Mouse (Mus musculus): Measurements from ENCODE around the gene Fam78a. TPM values are rescaled to one million over a fixed set of nuclear protein-coding genes. Genes with fewer than 3 reads are reported as not detected.
"Not testable (repeated sequence)": the region's sequence is repeated elsewhere in the genome, so short reads cannot be mapped to it uniquely, and the experiment has no call there.

Gene Fam78a
- polyA plus RNA-seq, 1 experiment from 2014 or later: 0.38 TPM

DNA sequence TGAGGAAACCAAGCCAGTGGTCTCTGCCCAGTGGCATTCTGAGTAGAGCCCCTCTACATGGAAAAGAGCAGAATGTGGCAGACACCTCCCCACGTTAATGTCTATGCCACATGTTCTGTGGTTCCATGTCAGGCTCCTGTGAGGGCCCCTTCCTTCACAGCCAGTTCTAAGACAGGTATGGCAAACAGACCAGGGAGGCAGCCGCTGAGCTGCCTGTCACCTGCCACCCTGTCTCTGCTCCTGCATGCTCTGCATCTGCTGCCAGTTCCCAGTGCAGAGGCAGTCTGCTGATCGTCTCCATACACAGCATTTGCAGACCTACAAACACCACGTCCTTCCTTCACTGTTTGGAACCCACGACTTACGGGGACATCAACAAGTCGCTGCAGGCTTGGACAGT lies 32.2 kb downstream of the Fam78a start:
- Histone ChIP-seq H3K27me3 (peaks cover 11% of the 10 kb centered on the region), H3K4me3 (replicated peaks) (no peak overlapping the region), H3K36me3 (peaks cover 59% of the 10 kb centered on the region), H3K27ac (no peak overlapping the region), H3K9ac (replicated peaks) (no peak overlapping the region), H3K4me1 (replicated peaks) (0 out of 2 replicates have a peak, but pooled peaks cover 3% of the 10 kb centered on the region), H3K4me2 (replicated peaks) (no peak overlapping the region), H3K9me3 (no peaks in the 10 kb centered on the region)
- 97% methylated on average over 7 of the region's 7 CpGs for WGBS
- ATAC-seq: no peak

DNA sequence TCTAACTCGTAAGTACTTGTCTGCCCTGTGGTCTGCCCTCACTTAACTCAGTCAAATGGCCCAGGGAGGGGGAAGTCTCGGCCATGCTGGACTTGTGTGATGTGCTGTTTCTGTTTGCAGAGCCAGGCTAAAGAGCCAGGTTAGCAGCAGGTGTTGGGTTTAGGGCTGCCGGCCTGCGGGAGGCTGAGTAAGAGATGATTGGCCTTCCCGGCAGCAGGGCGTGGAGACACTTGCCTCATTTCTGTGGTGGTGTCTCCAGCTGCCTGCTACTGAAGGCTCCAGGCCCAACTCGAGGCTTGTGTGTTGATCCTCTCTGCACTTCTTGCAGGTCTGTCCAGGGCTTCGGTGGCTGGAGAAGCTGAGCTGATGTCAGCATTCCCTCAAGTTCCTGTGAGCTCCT lies 32.9 kb downstream of the Fam78a start:
- Histone ChIP-seq H3K9me3 (no peaks in the 10 kb centered on the region), H3K4me2 (replicated peaks) (no peak overlapping the region), H3K9ac (replicated peaks) (no peak overlapping the region), H3K4me1 (replicated peaks) (0 out of 2 replicates have a peak, but pooled peaks cover 3% of the 10 kb centered on the region), H3K4me3 (replicated peaks) (no peak overlapping the region), H3K27me3 (peaks cover 5% of the 10 kb centered on the region), H3K27ac (no peak overlapping the region), H3K36me3 (peaks cover 65% of the 10 kb centered on the region)
- no peak for ATAC-seq
- WGBS: 89% methylated on average over 8 of the region's 8 CpGs

DNA sequence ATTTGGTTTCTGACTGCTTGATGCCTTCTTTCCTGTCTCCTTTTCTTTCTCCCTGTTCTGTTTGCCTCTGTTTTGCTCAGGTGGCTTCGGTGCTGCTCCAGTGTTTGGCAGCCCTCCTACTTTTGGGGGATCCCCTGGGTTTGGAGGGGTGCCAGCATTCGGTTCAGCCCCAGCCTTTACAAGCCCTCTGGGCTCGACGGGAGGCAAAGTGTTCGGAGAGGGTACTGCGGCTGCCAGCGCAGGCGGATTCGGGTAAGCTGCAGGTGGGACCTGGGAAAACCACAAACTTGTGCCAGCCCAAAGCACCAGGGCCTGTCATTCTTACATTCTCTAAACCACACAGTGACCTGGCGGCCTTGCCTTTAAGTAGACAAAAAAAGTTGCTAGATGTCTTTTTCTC lies 37.3 kb downstream of the Fam78a start:
- no peaks in the 10 kb centered on the region for H3K9me3 ChIP-seq
- WGBS: 93% methylated on average over 10 of the region's 10 CpGs
- no peak overlapping the region for H3K9ac ChIP-seq (replicated peaks)
- H3K4me3 ChIP-seq (replicated peaks): no peak overlapping the region
- no peak overlapping the region for H3K27ac ChIP-seq
- H3K4me2 ChIP-seq (replicated peaks): no peak overlapping the region
- no peaks in the 10 kb centered on the region for H3K4me1 ChIP-seq (replicated peaks)
- peaks cover 94% of the 10 kb centered on the region for H3K36me3 ChIP-seq
- no peak for ATAC-seq
- H3K27me3 ChIP-seq: no peaks in the 10 kb centered on the region

DNA sequence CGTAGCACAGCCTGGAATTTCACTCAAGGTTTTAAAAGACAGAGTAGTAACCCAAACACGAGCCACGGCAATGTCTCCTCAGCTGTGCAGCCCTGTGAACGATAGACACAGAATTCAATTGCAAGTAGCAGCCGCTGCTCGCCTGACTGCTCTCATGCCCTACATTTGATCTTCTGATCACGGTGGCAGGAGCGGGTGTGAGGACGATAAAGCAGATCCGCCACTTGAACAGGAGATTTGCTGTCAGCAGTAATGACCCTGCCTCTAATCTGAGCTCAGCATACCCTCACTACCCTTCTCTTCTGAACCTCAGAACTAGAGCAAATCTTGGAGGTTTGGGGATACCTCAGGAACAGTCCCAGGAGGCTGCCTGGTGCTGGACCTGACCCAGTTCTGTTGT lies 38.6 kb downstream of the Fam78a start:
- Histone ChIP-seq H3K27me3 (no peaks in the 10 kb centered on the region), H3K27ac (no peak overlapping the region), H3K4me1 (replicated peaks) (no peaks in the 10 kb centered on the region), H3K9ac (replicated peaks) (no peak overlapping the region), H3K4me2 (replicated peaks) (no peak overlapping the region), H3K4me3 (replicated peaks) (no peak overlapping the region), H3K9me3 (no peaks in the 10 kb centered on the region), H3K36me3 (peaks cover 93% of the 10 kb centered on the region)
- ATAC-seq: no peak
- 88% methylated on average over 10 of the region's 10 CpGs for WGBS

DNA sequence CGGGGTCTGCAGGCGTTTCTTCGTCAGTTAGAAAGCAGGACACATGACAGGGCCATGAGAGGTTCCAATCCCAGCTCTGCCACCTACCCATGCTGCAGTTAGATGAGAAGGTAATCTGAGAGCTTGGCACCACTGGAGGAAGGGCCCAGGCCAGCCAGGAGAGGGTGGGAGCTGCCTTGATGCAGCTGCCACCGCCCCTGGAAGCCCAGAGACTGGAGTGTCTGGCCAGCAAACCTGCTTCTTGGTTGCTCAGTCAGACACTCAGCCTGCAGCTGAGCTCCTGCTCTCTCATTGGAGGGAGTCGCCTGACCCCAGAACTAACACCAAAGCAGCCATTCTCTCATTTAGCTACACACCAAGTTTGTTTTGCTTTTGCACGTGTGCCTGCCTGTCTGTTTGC lies 39.3 kb downstream of the Fam78a start:
- Histone ChIP-seq H3K36me3 (peaks cover 93% of the 10 kb centered on the region), H3K9ac (replicated peaks) (no peak overlapping the region), H3K27me3 (no peaks in the 10 kb centered on the region), H3K4me3 (replicated peaks) (no peak overlapping the region), H3K27ac (no peak overlapping the region), H3K4me1 (replicated peaks) (no peaks in the 10 kb centered on the region), H3K4me2 (replicated peaks) (no peak overlapping the region), H3K9me3 (no peaks in the 10 kb centered on the region)
- 90% methylated on average over 6 of the region's 6 CpGs for WGBS
- ATAC-seq: no peak

DNA sequence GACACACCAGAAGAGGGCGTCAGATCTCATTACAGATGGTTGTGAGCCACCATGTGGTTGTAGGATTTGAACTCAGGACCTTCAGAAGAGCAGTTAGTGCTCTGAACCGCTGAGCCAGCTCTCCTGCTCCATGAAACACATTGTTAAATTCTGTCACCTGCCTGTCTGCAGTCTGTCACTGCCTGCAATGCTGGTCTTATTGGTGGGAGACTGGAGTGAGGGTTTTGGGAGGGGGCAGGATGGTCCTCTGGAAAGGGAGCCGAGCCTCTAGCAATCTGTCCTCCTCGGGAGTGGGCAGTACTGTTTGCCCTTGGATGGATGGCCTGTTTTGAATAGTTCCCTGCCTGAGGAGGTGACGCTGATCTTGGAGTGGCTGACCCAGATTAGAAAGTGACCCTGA lies 40.8 kb downstream of the Fam78a start:
- H3K4me3 ChIP-seq (replicated peaks): no peak overlapping the region
- no peaks in the 10 kb centered on the region for H3K4me1 ChIP-seq (replicated peaks)
- no peaks in the 10 kb centered on the region for H3K9me3 ChIP-seq
- no peak overlapping the region for H3K4me2 ChIP-seq (replicated peaks)
- no peaks in the 10 kb centered on the region for H3K27me3 ChIP-seq
- WGBS: 70% methylated on average over 5 of the region's 5 CpGs
- no peak for ATAC-seq
- no peak overlapping the region for H3K9ac ChIP-seq (replicated peaks)
- H3K27ac ChIP-seq: no peak overlapping the region
- peaks cover 95% of the 10 kb centered on the region for H3K36me3 ChIP-seq

DNA sequence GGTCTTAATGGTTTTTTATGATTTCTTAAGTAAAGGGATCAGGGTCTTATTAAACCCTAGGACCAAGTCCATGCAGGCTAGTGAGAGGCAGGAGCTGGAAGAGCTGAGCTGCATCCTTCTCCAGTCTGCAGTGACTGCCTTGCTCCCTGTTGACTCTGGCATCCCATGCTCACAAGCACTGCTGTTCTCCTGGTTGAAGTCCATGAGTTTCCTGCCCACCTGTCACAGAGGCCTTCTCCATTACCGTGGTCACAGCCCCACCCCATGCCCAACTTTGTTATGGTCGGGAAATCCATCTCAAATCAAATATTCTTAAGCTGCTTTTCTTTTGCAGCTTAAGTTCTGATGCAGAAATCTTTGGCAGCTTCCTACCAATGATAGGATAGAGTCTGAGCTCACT lies 43.6 kb downstream of the Fam78a start:
- Histone ChIP-seq H3K9me3 (no peaks in the 10 kb centered on the region), H3K27ac (no peak overlapping the region), H3K4me3 (replicated peaks) (no peak overlapping the region), H3K27me3 (no peaks in the 10 kb centered on the region), H3K36me3 (peaks cover 96% of the 10 kb centered on the region), H3K4me2 (replicated peaks) (no peak overlapping the region), H3K4me1 (replicated peaks) (no peaks in the 10 kb centered on the region), H3K9ac (replicated peaks) (no peak overlapping the region)
- ATAC-seq: no peak
- WGBS: 97% methylated on average over 2 of the region's 2 CpGs

DNA sequence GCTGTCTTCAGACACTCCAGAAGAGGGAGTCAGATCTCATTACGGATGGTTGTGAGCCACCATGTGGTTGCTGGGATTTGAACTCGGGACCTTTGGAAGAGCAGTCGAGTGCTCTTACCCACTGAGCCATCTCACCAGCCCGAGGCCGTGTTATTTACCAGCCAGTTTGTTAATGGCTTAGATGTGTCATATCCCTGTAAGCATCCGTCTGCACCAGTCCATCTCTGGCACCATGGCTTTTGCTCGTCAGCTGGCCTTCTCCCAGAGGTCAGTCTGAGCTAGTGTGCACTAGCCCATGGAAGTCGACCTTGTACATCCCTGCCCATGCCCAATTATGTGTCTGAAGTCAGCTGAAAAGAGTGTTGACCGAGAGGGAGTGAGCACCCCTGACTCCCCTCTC lies 44.0 kb downstream of the Fam78a start:
- H3K9ac ChIP-seq (replicated peaks); H3K4me1 ChIP-seq (replicated peaks); ATAC-seq; H3K27ac ChIP-seq; H3K27me3 ChIP-seq; H3K4me2 ChIP-seq (replicated peaks); H3K4me3 ChIP-seq (replicated peaks); H3K9me3 ChIP-seq: not testable (repeated sequence)
- H3K36me3 ChIP-seq: peaks cover 94% of the 10 kb centered on the region
- WGBS: 93% methylated on average over 9 of the region's 9 CpGs

DNA sequence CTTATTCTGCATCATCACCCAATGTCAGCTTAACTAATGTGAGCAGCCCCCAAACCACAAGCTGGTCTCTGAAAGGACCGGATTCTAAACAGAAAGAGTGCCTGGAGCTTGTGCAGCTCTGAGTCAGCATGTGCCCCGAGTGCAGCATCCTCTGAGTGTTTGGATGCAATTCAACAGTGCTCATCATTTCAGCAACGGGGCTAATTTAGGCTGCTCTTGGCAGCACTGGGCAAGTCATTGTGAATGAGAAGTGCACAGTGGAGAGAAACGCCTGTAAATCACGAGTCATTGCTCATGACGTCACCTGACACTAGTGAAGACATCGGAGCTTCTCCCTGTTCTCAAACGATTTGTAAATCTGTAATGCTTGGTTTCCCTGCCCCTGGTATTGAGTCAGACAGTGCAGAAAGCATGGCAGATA lies 46.0 kb downstream of the Fam78a start:
- no peak overlapping the region for H3K9ac ChIP-seq (replicated peaks)
- ATAC-seq: no peak
- H3K36me3 ChIP-seq: peaks cover 94% of the 10 kb centered on the region
- H3K4me1 ChIP-seq (replicated peaks): no peaks in the 10 kb centered on the region
- WGBS: 86% methylated on average over 8 of the region's 8 CpGs
- H3K4me3 ChIP-seq (replicated peaks): no peak overlapping the region
- no peak overlapping the region for H3K27ac ChIP-seq
- H3K9me3 ChIP-seq: no peaks in the 10 kb centered on the region
- no peaks in the 10 kb centered on the region for H3K27me3 ChIP-seq
- no peak overlapping the region for H3K4me2 ChIP-seq (replicated peaks)

DNA sequence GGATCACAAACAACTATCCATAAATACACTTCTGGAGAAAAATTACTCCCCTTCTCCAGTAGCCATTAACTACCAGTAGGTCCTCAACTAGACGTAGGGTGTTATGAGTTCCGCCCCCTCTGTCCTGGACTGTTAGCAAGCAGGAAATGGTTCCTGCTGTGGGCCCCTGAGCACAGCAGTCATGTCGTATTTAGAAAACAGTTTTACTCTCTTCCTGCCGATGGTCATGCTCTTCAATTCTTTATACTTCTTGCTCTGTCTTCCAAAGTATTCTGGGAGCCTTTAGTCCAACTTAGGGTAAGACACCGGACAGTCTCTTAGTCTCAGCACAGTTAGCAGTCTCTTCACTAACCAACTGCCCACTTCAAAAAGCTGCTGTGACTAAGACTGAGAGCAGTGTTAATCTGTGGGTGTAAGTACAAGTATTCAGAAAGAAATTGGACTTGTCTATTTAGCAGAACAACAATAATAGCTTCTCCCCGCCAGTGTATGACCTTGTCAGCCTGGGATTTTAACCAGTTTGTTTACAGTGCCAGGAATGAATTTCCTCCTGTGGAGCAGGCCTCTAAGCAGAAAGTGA lies 47.3 kb downstream of the Fam78a start:
- no peak for ATAC-seq
- H3K9ac ChIP-seq (replicated peaks): no peak overlapping the region
- no peak overlapping the region for H3K4me2 ChIP-seq (replicated peaks)
- 87% methylated on average over 6 of the region's 6 CpGs for WGBS
- H3K4me1 ChIP-seq (replicated peaks): no peaks in the 10 kb centered on the region
- H3K36me3 ChIP-seq: peaks cover 91% of the 10 kb centered on the region
- no peaks in the 10 kb centered on the region for H3K27me3 ChIP-seq
- H3K9me3 ChIP-seq: no peaks in the 10 kb centered on the region
- no peak overlapping the region for H3K4me3 ChIP-seq (replicated peaks)
- H3K27ac ChIP-seq: no peak overlapping the region

DNA sequence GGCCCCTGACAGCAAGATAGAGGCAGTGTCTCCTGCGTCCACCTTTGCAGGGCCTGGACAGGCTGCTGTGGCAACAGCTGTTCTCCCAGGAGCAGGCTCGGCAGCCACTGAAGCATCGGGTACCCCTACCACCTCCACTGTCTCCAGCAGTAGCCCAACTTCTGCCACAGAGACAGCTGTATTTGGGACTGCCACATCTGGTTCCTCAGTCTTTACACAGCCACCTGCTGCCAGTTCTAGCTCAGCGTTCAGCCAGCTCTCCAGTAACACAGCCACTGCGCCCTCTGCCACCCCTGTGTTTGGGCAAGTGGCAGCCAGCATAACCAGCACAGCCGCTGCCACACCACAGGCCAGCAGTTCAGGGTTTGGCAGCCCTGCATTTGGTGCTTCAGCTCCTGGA lies 50.5 kb downstream of the Fam78a start:
- 92% methylated on average over 6 of the region's 6 CpGs for WGBS

DNA sequence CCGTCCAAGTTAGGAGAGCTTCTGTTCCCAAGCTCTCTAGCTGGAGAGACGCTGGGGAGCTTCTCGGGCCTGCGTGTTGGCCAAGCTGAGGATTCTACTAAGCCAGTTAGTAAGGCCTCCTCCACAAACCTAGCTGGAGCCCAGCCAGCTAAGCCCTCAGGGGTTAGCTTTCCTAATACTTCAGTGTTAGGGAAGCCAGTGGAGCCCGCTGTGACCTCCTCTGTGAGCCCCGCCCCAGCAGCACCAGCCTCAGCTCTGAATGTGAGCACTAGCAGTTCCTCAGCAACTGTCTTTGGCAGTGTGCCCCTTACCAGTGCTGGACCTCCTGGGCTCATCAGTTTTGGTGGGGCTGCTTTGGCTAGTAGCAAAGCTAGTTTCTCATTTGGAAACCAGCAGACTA lies 51.2 kb downstream of the Fam78a start:
- H3K9ac ChIP-seq (replicated peaks): no peak overlapping the region
- no peak for ATAC-seq
- H3K4me3 ChIP-seq (replicated peaks): no peak overlapping the region
- H3K27ac ChIP-seq: no peak overlapping the region
- 92% methylated on average over 6 of the region's 6 CpGs for WGBS
- H3K27me3 ChIP-seq: no peaks in the 10 kb centered on the region
- no peaks in the 10 kb centered on the region for H3K9me3 ChIP-seq
- no peak overlapping the region for H3K4me2 ChIP-seq (replicated peaks)
- H3K4me1 ChIP-seq (replicated peaks): no peaks in the 10 kb centered on the region
- H3K36me3 ChIP-seq: peaks cover 86% of the 10 kb centered on the region

More for the DNA sequence above, 50.5 kb downstream of the Fam78a start:
- Histone ChIP-seq H3K27ac (no peak overlapping the region), H3K4me2 (replicated peaks) (no peak overlapping the region), H3K4me3 (replicated peaks) (no peak overlapping the region), H3K27me3 (no peaks in the 10 kb centered on the region), H3K9ac (replicated peaks) (no peak overlapping the region), H3K9me3 (no peaks in the 10 kb centered on the region), H3K36me3 (peaks cover 88% of the 10 kb centered on the region), H3K4me1 (replicated peaks) (no peaks in the 10 kb centered on the region)
- ATAC-seq: no peak

DNA sequence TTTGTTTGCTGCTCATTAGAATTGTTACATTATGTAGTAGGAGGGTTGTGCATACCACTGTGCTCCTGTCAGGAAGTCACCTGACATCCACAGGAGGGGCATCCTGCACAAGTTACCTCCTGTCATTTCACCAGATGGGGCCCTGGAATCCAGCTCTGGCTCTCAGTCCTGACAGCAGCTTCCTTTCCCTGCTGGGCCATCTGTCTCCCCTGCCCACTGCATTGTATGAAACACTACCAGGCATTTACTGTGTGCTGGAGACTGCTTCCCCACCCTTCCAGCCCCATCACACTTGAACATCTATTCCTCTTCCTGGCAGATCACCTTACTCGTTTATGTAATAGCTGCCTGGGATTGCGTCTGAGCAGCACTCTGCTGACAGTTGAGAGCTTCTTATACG lies 55.0 kb downstream of the Fam78a start:
- H3K36me3 ChIP-seq: peaks cover 85% of the 10 kb centered on the region
- H3K9me3 ChIP-seq: no peaks in the 10 kb centered on the region
- no peak overlapping the region for H3K4me3 ChIP-seq (replicated peaks)
- H3K27ac ChIP-seq: no peak overlapping the region; the same call in 1 of the 2 replicates
- H3K4me1 ChIP-seq (replicated peaks): no peaks in the 10 kb centered on the region
- H3K27me3 ChIP-seq: no peaks in the 10 kb centered on the region
- no peak overlapping the region for H3K4me2 ChIP-seq (replicated peaks)
- ATAC-seq: no peak
- no peak overlapping the region for H3K9ac ChIP-seq (replicated peaks)
- 85% methylated on average over 3 of the region's 3 CpGs for WGBS
